Mouse (Mus musculus) embryonic facial prominence, embryonic 11.5 days (tissue): ENCODE results near the gene Sept4. TPM values are rescaled to one million over a fixed set of nuclear protein-coding genes. Genes with fewer than 3 reads are reported as not detected.

Experiments used
- polyA plus RNA-seq: library from polyadenylated mRNA; unstranded; fragments of >200 nt; fragmentation: Nextera tagmentation; extraction: Ambion mirVana; gene quantifications from 2 replicates; pipeline ENCODE4 v1.2.1, GENCODE M21; 2014

Gene Sept4
- polyA plus RNA-seq, 1 experiment from 2014 or later, result 6.6 TPM

Other genes with a start within 250 kb of the Sept4 start
- gene Ppm1e, start 209.9 kb upstream of the Sept4 start, polyA plus RNA-seq, result 3.9 and 4.1 TPM in 2 replicates
- gene Rad51c, start 163.9 kb upstream of the Sept4 start, polyA plus RNA-seq, result 12.1 and 13.5 TPM in 2 replicates
- 0.42 and 0.80 TPM in 2 replicates for gene Tex14, start 163.8 kb upstream of the Sept4 start, polyA plus RNA-seq
- not detected in 2 replicates for gene Gm11492, start 2.2 kb upstream of the Sept4 start, polyA plus RNA-seq
- gene Mtmr4, start 23.3 kb downstream of the Sept4 start, polyA plus RNA-seq, result 61.1 and 61.9 TPM in 2 replicates
- 0.20 and 0.32 TPM in 2 replicates for gene Hsf5, start 48.3 kb downstream of the Sept4 start, polyA plus RNA-seq
- gene Rnf43, start 93.8 kb downstream of the Sept4 start, polyA plus RNA-seq, result 2.0 and 4.4 TPM in 2 replicates
- 174 and 180 TPM in 2 replicates for gene Supt4a, start 168.6 kb downstream of the Sept4 start, polyA plus RNA-seq
- 1.5 and 3.5 TPM in 2 replicates for gene Tspoap1, start 191.6 kb downstream of the Sept4 start, polyA plus RNA-seq
- gene Mpo, start 224.7 kb downstream of the Sept4 start, polyA plus RNA-seq, result 6.1 and 7.2 TPM in 2 replicates